Mouse (Mus musculus): ENCODE results near the gene Eif2b2. TPM values are rescaled to one million over a fixed set of nuclear protein-coding genes. Genes with fewer than 3 reads are reported as not detected.

Eif2b2 gene
- polyA plus RNA-seq, 1 experiment from 2014 or later: 31.8 TPM

DNA sequence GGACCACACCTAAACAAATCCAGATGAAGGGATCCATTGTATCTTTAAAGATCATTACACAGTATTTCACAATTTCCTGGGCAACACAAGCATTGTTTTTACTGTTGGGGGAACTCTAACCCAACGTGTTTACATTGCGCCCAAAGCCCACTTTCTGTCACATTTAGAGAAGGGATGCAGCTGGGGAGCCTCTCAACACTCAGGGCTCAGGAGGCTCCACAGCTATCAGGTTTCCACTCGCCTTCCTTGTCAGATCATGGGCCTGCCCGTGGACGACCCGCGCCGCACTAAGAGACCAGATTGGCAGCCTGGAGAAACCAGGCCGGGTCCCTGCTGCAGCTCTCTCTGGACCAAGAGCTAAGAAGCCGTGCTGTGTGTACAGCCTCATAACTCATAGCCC is 54.2 kb downstream of the Eif2b2 start:
- H3K9me3 ChIP-seq (replicated peaks; ENCODE audit: control insufficient read depth, low read length): no peaks in the 10 kb centered on the region
- H3K36me3 ChIP-seq (ENCODE audit: control insufficient read depth, insufficient read depth): no peaks in the 10 kb centered on the region; the same call in 1 of the 2 replicates
- no peak overlapping the region for H3K4me2 ChIP-seq (ENCODE audit: low read depth, low read length)
- no peak overlapping the region for H3K27ac ChIP-seq (ENCODE audit: low read length)
- no peak for ATAC-seq (ENCODE audit: low read depth)
- H3K9ac ChIP-seq (ENCODE audit: low read depth, low read length): no peak overlapping the region
- H3K4me3 ChIP-seq (ENCODE audit: low read depth, low read length): no peak overlapping the region
- no peaks in the 10 kb centered on the region for H3K27me3 ChIP-seq (ENCODE audit: control insufficient read depth, insufficient read depth, low read depth, low read length)
- WGBS (ENCODE audit: insufficient replicate concordance): 73% methylated on average over 10 of the region's 10 CpGs
- peaks cover 16% of the 10 kb centered on the region for H3K4me1 ChIP-seq (ENCODE audit: control insufficient read depth, low read depth, low read length)

Small RNA genes lying within 50 kb of the gene (microRNA-seq; reads per million reads assigned to microRNA genes)
- not detected for gene Mir6938

Other genes with a start within 250 kb of the Eif2b2 start
- gene Fcf1, start 248.6 kb upstream of the Eif2b2 start, polyA plus RNA-seq (2015; fragmentation: Nextera tagmentation; extraction: Ambion mirVana): 71.0 and 75.4 TPM in 2 replicates
- gene Arel1, start 248.6 kb upstream of the Eif2b2 start, polyA plus RNA-seq (2015; fragmentation: Nextera tagmentation; extraction: Ambion mirVana): 15.1 and 16.5 TPM in 2 replicates
- gene Ylpm1, start 223.2 kb upstream of the Eif2b2 start, polyA plus RNA-seq (2015; fragmentation: Nextera tagmentation; extraction: Ambion mirVana): 5.8 and 6.5 TPM in 2 replicates
- 2.5 and 2.8 TPM in 2 replicates for gene Prox2, start 108.7 kb upstream of the Eif2b2 start, polyA plus RNA-seq (2015; fragmentation: Nextera tagmentation; extraction: Ambion mirVana)
- gene Dlst, start 108.6 kb upstream of the Eif2b2 start, polyA plus RNA-seq (2015; fragmentation: Nextera tagmentation; extraction: Ambion mirVana): 65.4 and 67.8 TPM in 2 replicates
- gene Rps6kl1, start 68.2 kb upstream of the Eif2b2 start, polyA plus RNA-seq (2015; fragmentation: Nextera tagmentation; extraction: Ambion mirVana): 0.55 and 0.85 TPM in 2 replicates
- 0.55 and 0.57 TPM in 2 replicates for gene Pgf, start 41.7 kb upstream of the Eif2b2 start, polyA plus RNA-seq (2015; fragmentation: Nextera tagmentation; extraction: Ambion mirVana)
- gene Mlh3, start 51.1 kb downstream of the Eif2b2 start, polyA plus RNA-seq (2015; fragmentation: Nextera tagmentation; extraction: Ambion mirVana): 2.2 and 2.3 TPM in 2 replicates
- 43.3 and 48.8 TPM in 2 replicates for gene Acyp1, start 69.0 kb downstream of the Eif2b2 start, polyA plus RNA-seq (2015; fragmentation: Nextera tagmentation; extraction: Ambion mirVana)
- 0.08 and 0.13 TPM in 2 replicates for gene Zc2hc1c, start 69.1 kb downstream of the Eif2b2 start, polyA plus RNA-seq (2015; fragmentation: Nextera tagmentation; extraction: Ambion mirVana)
- gene Nek9, start 119.9 kb downstream of the Eif2b2 start, polyA plus RNA-seq (2015; fragmentation: Nextera tagmentation; extraction: Ambion mirVana): 5.4 and 6.9 TPM in 2 replicates
- 158 and 165 TPM in 2 replicates for gene Tmed10, start 155.4 kb downstream of the Eif2b2 start, polyA plus RNA-seq (2015; fragmentation: Nextera tagmentation; extraction: Ambion mirVana)

All from liver, embryonic 16.5 days (tissue).